Mouse (Mus musculus): Measurements from ENCODE around the gene Nol6.

- TF ChIP-seq CTCF (conservative IDR thresholded peaks at IDR 0.05; ENCODE audit: insufficient read depth, insufficient read length, low read depth, low read length): no peak
- TF ChIP-seq POLR2A (IDR thresholded peaks at IDR 0.05; ENCODE audit: low read depth, low read length): no peak
Observed at GRCm38 (mm10) chr4:41078726-41079125, 45.5 kb downstream of the Nol6 start.
